8 mouse cellular contexts compared by ENCODE assay signal in genomic region chr11:60508950-60509349, GRCm38 (mm10). TPM values are rescaled to one million over a fixed set of nuclear protein-coding genes. Genes with fewer than 3 reads are reported as not detected.
DNase-seq lines count a peak whose midpoint lies in the region; ATAC-seq and TF ChIP-seq lines count a peak whose summit lies in the region.

No protein-coding gene starts in this region.

- WGBS in kidney, embryonic 14.5 days, result 3% methylated on average over 11 of the region's 11 CpGs
- 9% methylated on average over 11 of the region's 11 CpGs for WGBS in kidney, adult 2 months
- 3% methylated on average over 11 of the region's 11 CpGs for WGBS in embryonic facial prominence, embryonic 15.5 days
- 6% methylated on average over 11 of the region's 11 CpGs for WGBS in limb, embryonic 10.5 days
- WGBS in midbrain, postnatal 0 days, result 11% methylated on average over 11 of the region's 11 CpGs

- peaks cover 3% of the 10 kb centered on the region; the same call in 1 of the 2 replicates for H3K27me3 ChIP-seq in kidney, embryonic 14.5 days (ENCODE audit: control insufficient read depth, insufficient read depth, low read length)
- H3K27me3 ChIP-seq in kidney, adult 2 months (replicated peaks; ENCODE audit: control insufficient read depth, insufficient read depth, low read length), result no peaks in the 10 kb centered on the region
- no peaks in the 10 kb centered on the region; the same call in 1 of the 2 replicates for H3K27me3 ChIP-seq in embryonic facial prominence, embryonic 15.5 days
- H3K27me3 ChIP-seq in limb, embryonic 10.5 days (ENCODE audit: low read depth, poor library complexity, severe bottlenecking), result peaks cover 59% of the 10 kb centered on the region
- no peaks in the 10 kb centered on the region for H3K27me3 ChIP-seq in midbrain, postnatal 0 days (ENCODE audit: insufficient read depth, low read length)

- no peak overlapping the region for H3K27ac ChIP-seq in kidney, embryonic 14.5 days (ENCODE audit: low read depth, low read length)
- H3K27ac ChIP-seq in kidney, adult 2 months (ENCODE audit: insufficient read depth, low read depth, low read length), result no peak overlapping the region
- H3K27ac ChIP-seq in embryonic facial prominence, embryonic 15.5 days (replicated peaks), result no peak overlapping the region
- peak overlapping the region; percentile 72 for H3K27ac ChIP-seq in limb, embryonic 10.5 days
- H3K27ac ChIP-seq in midbrain, postnatal 0 days (ENCODE audit: low read depth, low read length), result no peak overlapping the region

- no peak for DNase-seq in kidney, adult 2 months
- DNase-seq in limb, embryonic 10.5 days (ENCODE audit: low spot score), result peak; percentile 46
- DNase-seq in midbrain, postnatal 0 days (ENCODE audit: low spot score), result no peak
- no peak for DNase-seq in cerebellum, postnatal 4 days (ENCODE audit: low spot score in 2 of 2)
- DNase-seq in gastrocnemius, adult 8-10 months (ENCODE audit: low spot score in 2 of 2), result no peak
- DNase-seq in urinary bladder, postnatal 25 days (ENCODE audit: low spot score), result no peak

- peak; percentile 56; the same call in 1 of the 2 replicates for ATAC-seq in kidney, embryonic 14.5 days (ENCODE audit: low FRiP score, low TSS enrichment)
- ATAC-seq in embryonic facial prominence, embryonic 15.5 days (ENCODE audit: insufficient number of reproducible peaks, low FRiP score, low TSS enrichment, low read depth), result no peak
- ATAC-seq in midbrain, postnatal 0 days (ENCODE audit: low FRiP score), result no peak

- TF ChIP-seq POLR2A in kidney, adult 2 months (IDR thresholded peaks at IDR 0.05; ENCODE audit: low read depth, low read length), result no peak

- peak overlapping the region; percentile 38; the same call in 1 of the 2 replicates for H3K9ac ChIP-seq in kidney, embryonic 14.5 days (ENCODE audit: low read depth, low read length)
- H3K9ac ChIP-seq in embryonic facial prominence, embryonic 15.5 days, result peak overlapping the region; percentile 16; the same call in 1 of the 2 replicates
- no peak overlapping the region for H3K9ac ChIP-seq in midbrain, postnatal 0 days (replicated peaks; ENCODE audit: low read length, poor library complexity, severe bottlenecking)

- peak overlapping the region; percentile 64 for H3K4me2 ChIP-seq in kidney, embryonic 14.5 days (replicated peaks; ENCODE audit: low read depth, low read length)
- H3K4me2 ChIP-seq in embryonic facial prominence, embryonic 15.5 days (replicated peaks), result peak overlapping the region; percentile 62
- H3K4me2 ChIP-seq in midbrain, postnatal 0 days (ENCODE audit: low read depth, low read length, poor library complexity, severe bottlenecking), result peak overlapping the region; percentile 61

- H3K9me3 ChIP-seq in kidney, embryonic 14.5 days (ENCODE audit: control insufficient read depth, low read length), result no peaks in the 10 kb centered on the region
- no peaks in the 10 kb centered on the region for H3K9me3 ChIP-seq in embryonic facial prominence, embryonic 15.5 days (replicated peaks)
- no peaks in the 10 kb centered on the region for H3K9me3 ChIP-seq in limb, embryonic 10.5 days (replicated peaks)
- H3K9me3 ChIP-seq in midbrain, postnatal 0 days (ENCODE audit: low read length), result no peaks in the 10 kb centered on the region

- no peak for TF ChIP-seq CTCF in kidney, adult 2 months (conservative IDR thresholded peaks at IDR 0.05; ENCODE audit: insufficient read depth, insufficient read length, low read depth, low read length)
- TF ChIP-seq CTCF in midbrain, postnatal 0 days (IDR thresholded peaks at IDR 0.05), result no peak

- H3K4me1 ChIP-seq in kidney, embryonic 14.5 days (ENCODE audit: control insufficient read depth, insufficient read depth, low read length), result no peaks in the 10 kb centered on the region; the same call in 1 of the 2 replicates
- H3K4me1 ChIP-seq in kidney, adult 2 months (ENCODE audit: control insufficient read depth, insufficient read depth, low read length), result no peaks in the 10 kb centered on the region
- H3K4me1 ChIP-seq in embryonic facial prominence, embryonic 15.5 days, result peaks cover 10% of the 10 kb centered on the region
- peaks cover 19% of the 10 kb centered on the region for H3K4me1 ChIP-seq in limb, embryonic 10.5 days
- peaks cover 4% of the 10 kb centered on the region; the same call in 1 of the 2 replicates for H3K4me1 ChIP-seq in midbrain, postnatal 0 days (ENCODE audit: insufficient read depth, low read length)

- H3K36me3 ChIP-seq in kidney, embryonic 14.5 days (ENCODE audit: control insufficient read depth, insufficient read depth, low read length), result no peaks in the 10 kb centered on the region
- H3K36me3 ChIP-seq in kidney, adult 2 months (ENCODE audit: control insufficient read depth, insufficient read depth, low read length), result no peaks in the 10 kb centered on the region
- H3K36me3 ChIP-seq in embryonic facial prominence, embryonic 15.5 days, result no peaks in the 10 kb centered on the region
- H3K36me3 ChIP-seq in limb, embryonic 10.5 days, result no peaks in the 10 kb centered on the region
- H3K36me3 ChIP-seq in midbrain, postnatal 0 days (ENCODE audit: insufficient read depth, low read length), result no peaks in the 10 kb centered on the region

- H3K4me3 ChIP-seq in kidney, embryonic 14.5 days (ENCODE audit: low read length), result peak overlapping the region; percentile 37
- no peak overlapping the region for H3K4me3 ChIP-seq in kidney, adult 2 months (ENCODE audit: insufficient read depth, low read depth, low read length)
- peak overlapping the region; percentile 40 for H3K4me3 ChIP-seq in embryonic facial prominence, embryonic 15.5 days (replicated peaks)
- H3K4me3 ChIP-seq in limb, embryonic 10.5 days, result peak overlapping the region; percentile 50
- peak overlapping the region; percentile 31 for H3K4me3 ChIP-seq in midbrain, postnatal 0 days (ENCODE audit: low read depth, low read length)

RNA-seq across cellular contexts. Expression of gene Alkbh5, which starts 27.2 kb away (rescaled TPM):
- 39.8 and 44.3 TPM in 2 replicates for polyA plus RNA-seq in kidney, embryonic 14.5 days (2014; fragmentation: Nextera tagmentation; extraction: Ambion mirVana)
- polyA plus RNA-seq in kidney, adult 2 months (2012; rRNA removed), result 38.8 and 39.7 TPM in 2 replicates
- polyA plus RNA-seq in embryonic facial prominence, embryonic 15.5 days (2015; fragmentation: Nextera tagmentation; extraction: Ambion mirVana), result 36.8 and 38.6 TPM in 2 replicates
- polyA plus RNA-seq in limb, embryonic 10.5 days (2016; fragmentation: Nextera tagmentation; extraction: Ambion mirVana), result 31.8 and 34.7 TPM in 2 replicates
- 32.0 and 34.0 TPM in 2 replicates for total RNA-seq in midbrain, postnatal 0 days (2014; rRNA removed)
- polyA plus RNA-seq in midbrain, postnatal 0 days (2015; fragmentation: Nextera tagmentation; extraction: Ambion mirVana), result 18.4 and 23.1 TPM in 2 replicates
- total RNA-seq in gastrocnemius, adult 8-10 months (2022), result 100 to 1,000 TPM; 137 to 160 (median 145) TPM

RNA-seq across cellular contexts. Expression of gene Myo15, which starts 39.8 kb away (rescaled TPM):
- polyA plus RNA-seq in kidney, embryonic 14.5 days (2014; fragmentation: Nextera tagmentation; extraction: Ambion mirVana), result 0.33 and 0.38 TPM in 2 replicates
- polyA plus RNA-seq in kidney, adult 2 months (2012; rRNA removed), result 0.14 and 0.24 TPM in 2 replicates
- polyA plus RNA-seq in embryonic facial prominence, embryonic 15.5 days (2015; fragmentation: Nextera tagmentation; extraction: Ambion mirVana), result 0.38 and 0.43 TPM in 2 replicates
- polyA plus RNA-seq in limb, embryonic 10.5 days (2016; fragmentation: Nextera tagmentation; extraction: Ambion mirVana), result 0.10 and 0.11 TPM in 2 replicates
- total RNA-seq in midbrain, postnatal 0 days (2014; rRNA removed), result 0.14 and 0.22 TPM in 2 replicates
- polyA plus RNA-seq in midbrain, postnatal 0 days (2015; fragmentation: Nextera tagmentation; extraction: Ambion mirVana), result 0.23 and 0.52 TPM in 2 replicates
- under 1 TPM in 2 of 4 experiments, not detected in 2; 0.05 TPM for total RNA-seq in gastrocnemius, adult 8-10 months (2022)

RNA-seq across cellular contexts. Expression of gene Drg2, which starts 54.6 kb away (rescaled TPM):
- polyA plus RNA-seq in kidney, embryonic 14.5 days (2014; fragmentation: Nextera tagmentation; extraction: Ambion mirVana), result 118 and 123 TPM in 2 replicates
- polyA plus RNA-seq in kidney, adult 2 months (2012; rRNA removed), result 64.8 and 66.1 TPM in 2 replicates
- polyA plus RNA-seq in embryonic facial prominence, embryonic 15.5 days (2015; fragmentation: Nextera tagmentation; extraction: Ambion mirVana), result 100 and 106 TPM in 2 replicates
- 151 and 153 TPM in 2 replicates for polyA plus RNA-seq in limb, embryonic 10.5 days (2016; fragmentation: Nextera tagmentation; extraction: Ambion mirVana)
- 88.6 and 92.6 TPM in 2 replicates for total RNA-seq in midbrain, postnatal 0 days (2014; rRNA removed)
- polyA plus RNA-seq in midbrain, postnatal 0 days (2015; fragmentation: Nextera tagmentation; extraction: Ambion mirVana), result 83.1 and 87.8 TPM in 2 replicates
- total RNA-seq in gastrocnemius, adult 8-10 months (2022), result 10 to 100 TPM; 21.6 to 24.9 (median 22.7) TPM
